Mouse (Mus musculus): ENCODE data around the gene Uap1. TPM values are rescaled to one million over a fixed set of nuclear protein-coding genes. Genes with fewer than 3 reads are reported as not detected.

Gene Uap1
- polyA plus RNA-seq, 1 experiment = 45.1 TPM

GRCm38 (mm10) chr1:170185137-170185536, 10.4 kb upstream of the Uap1 start:
- H3K4me1 ChIP-seq (ENCODE audit: control insufficient read depth, insufficient read depth, low read length) = no peaks in the 10 kb centered on the region
- no peaks in the 10 kb centered on the region for H3K27me3 ChIP-seq (ENCODE audit: control insufficient read depth, insufficient read depth, low read length)
- DNase-seq = no peak
- H3K27ac ChIP-seq (ENCODE audit: insufficient read depth, low read length) = no peak overlapping the region
- no peak for TF ChIP-seq CTCF (IDR thresholded peaks at IDR 0.05; ENCODE audit: borderline replicate concordance, insufficient read depth, low read depth, low read length)
- no peak for TF ChIP-seq POLR2A (IDR thresholded peaks at IDR 0.05; ENCODE audit: borderline replicate concordance, insufficient read depth, low read length)
- no peak overlapping the region for H3K4me3 ChIP-seq (replicated peaks; ENCODE audit: insufficient read depth, low read depth, low read length)
- WGBS = 90% methylated on average over 3 of the region's 3 CpGs

GRCm38 (mm10) chr1:170182706-170183105, 7.9 kb upstream of the Uap1 start:
- TF ChIP-seq POLR2A (IDR thresholded peaks at IDR 0.05; ENCODE audit: borderline replicate concordance, insufficient read depth, low read length) = no peak
- TF ChIP-seq CTCF (IDR thresholded peaks at IDR 0.05; ENCODE audit: borderline replicate concordance, insufficient read depth, low read depth, low read length) = no peak
- no peaks in the 10 kb centered on the region for H3K4me1 ChIP-seq (ENCODE audit: control insufficient read depth, insufficient read depth, low read length)
- no peak for DNase-seq
- no peak overlapping the region for H3K4me3 ChIP-seq (replicated peaks; ENCODE audit: insufficient read depth, low read depth, low read length)
- no peaks in the 10 kb centered on the region for H3K27me3 ChIP-seq (ENCODE audit: control insufficient read depth, insufficient read depth, low read length)
- no peak overlapping the region for H3K27ac ChIP-seq (ENCODE audit: insufficient read depth, low read length)

GRCm38 (mm10) chr1:170176661-170177239, 2.0 kb upstream of the Uap1 start:
- DNase-seq = no peak
- WGBS = 91% methylated on average over 8 of the region's 8 CpGs
- TF ChIP-seq CTCF (IDR thresholded peaks at IDR 0.05; ENCODE audit: borderline replicate concordance, insufficient read depth, low read depth, low read length) = no peak
- Histone ChIP-seq H3K4me1 (ENCODE audit: control insufficient read depth, insufficient read depth, low read length) (no peaks in the 10 kb centered on the region; the same call in 1 of the 2 replicates), H3K27me3 (ENCODE audit: control insufficient read depth, insufficient read depth, low read length) (no peaks in the 10 kb centered on the region), H3K27ac (ENCODE audit: insufficient read depth, low read length) (no peak overlapping the region), H3K4me3 (replicated peaks; ENCODE audit: insufficient read depth, low read depth, low read length) (no peak overlapping the region)

- DNase-seq = peak in 1 of 2 experiments; percentile 15
- Histone ChIP-seq H3K4me1 (ENCODE audit: control insufficient read depth, insufficient read depth, low read length) (no peaks in the 10 kb centered on the region; the same call in 1 of the 2 replicates), H3K27ac (ENCODE audit: insufficient read depth, low read length) (no peak overlapping the region), H3K4me3 (replicated peaks; ENCODE audit: insufficient read depth, low read depth, low read length) (no peak overlapping the region), H3K27me3 (ENCODE audit: control insufficient read depth, insufficient read depth, low read length) (no peaks in the 10 kb centered on the region)
- TF ChIP-seq CTCF (IDR thresholded peaks at IDR 0.05; ENCODE audit: borderline replicate concordance, insufficient read depth, low read depth, low read length) (no peak), POLR2A (IDR thresholded peaks at IDR 0.05; ENCODE audit: borderline replicate concordance, insufficient read depth, low read length) (no peak)
- WGBS = 51% methylated on average over 6 of the region's 6 CpGs
Measured at GRCm38 (mm10) chr1:170175848-170176247, 1.1 kb upstream of the Uap1 start.

GRCm38 (mm10) chr1:170173991-170174813, 555 bp downstream of the Uap1 start:
- DNase-seq = peak in 1 of 2 experiments; percentile 34
- under 1% methylated on average over 50 of the region's 50 CpGs for WGBS
- Histone ChIP-seq H3K27ac (ENCODE audit: insufficient read depth, low read length) (peak overlapping the region; percentile 78), H3K27me3 (ENCODE audit: control insufficient read depth, insufficient read depth, low read length) (no peaks in the 10 kb centered on the region), H3K4me3 (replicated peaks; ENCODE audit: insufficient read depth, low read depth, low read length) (peak overlapping the region; percentile 76), H3K4me1 (ENCODE audit: control insufficient read depth, insufficient read depth, low read length) (peaks cover 3% of the 10 kb centered on the region; the same call in 1 of the 2 replicates)
- no peak for TF ChIP-seq POLR2A (IDR thresholded peaks at IDR 0.05; ENCODE audit: borderline replicate concordance, insufficient read depth, low read length)

- no peak for TF ChIP-seq POLR2A (IDR thresholded peaks at IDR 0.05; ENCODE audit: borderline replicate concordance, insufficient read depth, low read length)
- TF ChIP-seq CTCF (IDR thresholded peaks at IDR 0.05; ENCODE audit: borderline replicate concordance, insufficient read depth, low read depth, low read length) = no peak
- WGBS = 85% methylated on average over 6 of the region's 6 CpGs
- Histone ChIP-seq H3K4me3 (replicated peaks; ENCODE audit: insufficient read depth, low read depth, low read length) (no peak overlapping the region), H3K27me3 (ENCODE audit: control insufficient read depth, insufficient read depth, low read length) (no peaks in the 10 kb centered on the region), H3K27ac (ENCODE audit: insufficient read depth, low read length) (no peak overlapping the region), H3K4me1 (ENCODE audit: control insufficient read depth, insufficient read depth, low read length) (peaks cover 3% of the 10 kb centered on the region; the same call in 1 of the 2 replicates)
- no peak for DNase-seq
Measured at GRCm38 (mm10) chr1:170167781-170168180, 7.0 kb downstream of the Uap1 start.

- Histone ChIP-seq H3K27me3 (ENCODE audit: control insufficient read depth, insufficient read depth, low read length) (no peaks in the 10 kb centered on the region), H3K4me1 (ENCODE audit: control insufficient read depth, insufficient read depth, low read length) (peaks cover 3% of the 10 kb centered on the region; the same call in 1 of the 2 replicates), H3K4me3 (replicated peaks; ENCODE audit: insufficient read depth, low read depth, low read length) (no peak overlapping the region), H3K27ac (ENCODE audit: insufficient read depth, low read length) (no peak overlapping the region)
- DNase-seq = no peak
- WGBS = 88% methylated on average over 3 of the region's 3 CpGs
- TF ChIP-seq POLR2A (IDR thresholded peaks at IDR 0.05; ENCODE audit: borderline replicate concordance, insufficient read depth, low read length) = no peak
- no peak for TF ChIP-seq CTCF (IDR thresholded peaks at IDR 0.05; ENCODE audit: borderline replicate concordance, insufficient read depth, low read depth, low read length)
Measured at GRCm38 (mm10) chr1:170164913-170165312, 9.8 kb downstream of the Uap1 start.

- TF ChIP-seq POLR2A (IDR thresholded peaks at IDR 0.05; ENCODE audit: borderline replicate concordance, insufficient read depth, low read length) (no peak), CTCF (IDR thresholded peaks at IDR 0.05; ENCODE audit: borderline replicate concordance, insufficient read depth, low read depth, low read length) (no peak)
- H3K27ac ChIP-seq (ENCODE audit: insufficient read depth, low read length) = no peak overlapping the region
- DNase-seq = no peak
- no peaks in the 10 kb centered on the region for H3K27me3 ChIP-seq (ENCODE audit: control insufficient read depth, insufficient read depth, low read length)
- H3K4me3 ChIP-seq (replicated peaks; ENCODE audit: insufficient read depth, low read depth, low read length) = no peak overlapping the region
- no peaks in the 10 kb centered on the region for H3K4me1 ChIP-seq (ENCODE audit: control insufficient read depth, insufficient read depth, low read length)
- WGBS = 62% methylated on average over 2 of the region's 2 CpGs
Measured at GRCm38 (mm10) chr1:170164053-170164614, 10.6 kb downstream of the Uap1 start.

Measured in cerebellum, adult 2 months (tissue).